Mouse (Mus musculus) megakaryocyte progenitor cell, adult 5-6 weeks (primary cell): ENCODE measurements at regions not wholly inside any gene's neighbourhood (a gene's known extent, or its start where the extent isn't known, plus 50 kb on each side); places are given as distances from the start of the nearest gene placed in this dataset.

Experiments
- ATAC-seq: replicated peaks from 2 replicates; pipeline ENCODE4 v1.8.0; 2016; ENCODE audit warnings: mild to moderate bottlenecking, moderate TSS enrichment, inconsistent platforms; ENCODE audit not compliant: poor library complexity

DNA sequence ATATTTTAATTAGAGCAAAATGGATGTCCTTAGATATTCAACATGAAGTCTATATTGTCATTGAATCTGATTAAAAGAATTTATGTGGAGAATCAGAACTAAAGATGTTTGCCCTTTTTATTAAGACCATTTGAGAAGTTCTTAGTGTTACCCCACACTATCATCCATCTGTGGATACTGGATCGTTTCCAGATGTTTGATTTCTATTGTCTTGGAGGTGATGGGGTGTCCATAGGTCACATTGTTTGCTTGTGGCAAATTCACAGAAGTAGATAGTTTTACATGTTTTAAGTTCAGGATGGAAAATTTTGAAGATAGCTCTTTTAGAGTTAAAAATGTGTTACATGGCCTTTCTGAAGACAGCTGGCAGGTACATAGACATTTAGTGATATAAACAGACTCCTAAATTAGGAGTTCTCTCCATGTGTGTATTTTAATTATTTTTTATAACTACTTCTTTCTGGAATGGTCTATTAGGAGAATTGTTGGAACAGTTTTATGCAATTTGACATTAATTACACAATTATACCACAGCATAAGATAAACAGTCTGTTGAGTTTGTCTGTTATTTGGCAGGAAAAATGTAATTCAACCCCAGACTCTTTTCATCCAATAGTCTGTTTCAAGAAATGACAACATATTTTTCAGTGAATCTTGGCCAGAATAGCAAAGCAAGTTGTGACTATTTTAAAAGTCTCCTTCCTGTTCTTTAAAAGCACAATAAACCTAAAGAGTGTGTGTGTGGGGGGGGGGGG lies 368.8 kb upstream of the Plscr5 start:
- no peak for ATAC-seq

DNA sequence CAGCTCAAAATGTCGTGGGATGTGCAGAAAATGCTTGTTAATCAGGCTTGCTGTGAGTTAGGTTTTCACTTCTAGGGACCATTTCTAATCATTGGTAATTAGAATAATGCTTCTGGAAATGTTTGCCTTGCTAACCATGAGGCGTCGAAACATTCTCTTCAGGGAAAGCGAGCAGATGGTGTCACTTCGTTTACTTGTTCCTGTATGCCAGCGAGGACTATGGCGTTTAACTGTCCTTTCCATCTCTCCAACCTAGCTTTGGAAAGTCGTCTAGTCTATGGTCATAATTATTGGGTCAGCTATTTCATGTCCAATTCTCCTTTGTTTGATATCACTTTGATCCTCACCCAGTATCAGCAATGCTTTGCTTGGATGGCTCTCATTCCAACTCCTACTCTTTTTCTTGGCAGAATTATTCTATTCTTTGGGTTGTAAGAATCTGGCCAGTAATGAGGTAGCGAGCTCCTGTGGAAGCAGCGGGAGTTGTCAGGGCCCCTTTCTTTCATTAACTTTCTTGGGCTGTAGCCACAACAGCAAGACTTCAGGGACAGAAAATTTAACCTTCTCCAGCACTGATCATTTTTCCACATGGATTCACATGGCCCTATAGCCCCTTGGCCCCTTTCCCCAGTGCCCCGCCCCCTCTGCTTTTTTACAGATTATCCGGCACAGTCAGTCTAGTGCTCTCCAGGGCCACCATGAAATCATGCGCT lies 374.0 kb upstream of the Plscr5 start:
- ATAC-seq: no peak

GRCm38 (mm10) chr9:91803372-91803961 lies 389.3 kb upstream of the Plscr5 start:
- ATAC-seq: no peak

GRCm38 (mm10) chr9:91798837-91799225 lies 393.9 kb upstream of the Plscr5 start:
- no peak for ATAC-seq

- ATAC-seq: no peak
These were observed 394.4 kb upstream of the Plscr5 start for GRCm38 (mm10) chr9:91798171-91798836.

DNA sequence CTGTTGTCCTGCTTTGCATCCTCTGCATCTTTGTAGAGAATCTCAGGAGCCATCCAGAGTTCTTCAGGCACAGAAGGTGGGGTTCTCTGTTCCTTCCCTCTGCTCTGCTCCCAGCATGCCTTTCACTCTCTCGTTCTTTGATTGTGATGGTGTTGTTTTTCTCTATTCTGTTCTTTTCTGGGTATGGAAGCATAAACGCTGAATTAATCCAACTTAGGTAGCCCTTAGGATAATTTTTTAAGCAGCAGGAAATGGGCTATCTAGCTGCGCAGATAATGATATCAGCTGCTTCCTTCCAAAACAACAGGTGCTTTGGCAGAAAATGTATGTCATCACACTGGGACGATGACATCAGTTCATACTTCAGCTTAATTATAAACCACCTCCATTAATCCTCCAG lies 395.8 kb upstream of the Plscr5 start:
- no peak for ATAC-seq

DNA sequence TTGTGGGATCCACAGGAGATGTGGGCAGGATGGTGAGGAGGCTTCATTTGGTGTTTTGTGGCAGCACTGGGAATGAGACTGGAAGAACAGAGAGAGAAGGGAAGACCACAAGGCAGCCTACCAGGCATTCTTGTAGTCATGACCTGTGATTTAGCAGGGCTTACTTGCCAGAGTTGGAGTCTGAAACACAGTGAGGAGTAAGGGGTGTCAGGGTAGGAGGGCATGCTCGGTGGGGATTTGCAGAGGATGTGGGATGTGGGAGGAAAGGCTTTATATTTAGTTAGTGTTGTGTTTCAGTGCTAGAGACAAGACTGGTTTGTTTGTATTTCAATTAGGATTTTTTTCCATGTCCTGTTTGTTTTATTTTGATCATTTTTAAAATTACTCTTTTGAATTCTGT lies 387.3 kb upstream of the Zic1 start:
- no peak for ATAC-seq

DNA sequence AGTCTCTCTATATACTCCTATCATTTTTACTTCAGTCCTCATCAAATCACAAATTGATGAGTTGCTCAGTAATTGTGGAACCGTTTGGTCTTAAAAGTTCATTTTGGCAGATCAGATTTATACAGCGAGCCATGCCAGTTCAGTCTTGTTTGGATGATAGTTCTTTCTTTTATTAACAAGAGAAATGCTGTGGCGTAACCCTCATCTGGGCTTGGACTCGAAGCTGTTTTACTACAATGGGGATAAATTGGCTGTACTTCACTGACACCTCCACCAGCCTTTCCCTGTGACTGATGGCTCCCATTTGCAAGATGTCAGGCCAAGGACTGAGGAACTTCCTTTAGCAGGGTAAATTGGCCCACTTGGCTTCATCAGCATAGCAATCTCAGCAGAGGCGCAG lies 345.5 kb upstream of the Zic1 start:
- ATAC-seq: no peak

DNA sequence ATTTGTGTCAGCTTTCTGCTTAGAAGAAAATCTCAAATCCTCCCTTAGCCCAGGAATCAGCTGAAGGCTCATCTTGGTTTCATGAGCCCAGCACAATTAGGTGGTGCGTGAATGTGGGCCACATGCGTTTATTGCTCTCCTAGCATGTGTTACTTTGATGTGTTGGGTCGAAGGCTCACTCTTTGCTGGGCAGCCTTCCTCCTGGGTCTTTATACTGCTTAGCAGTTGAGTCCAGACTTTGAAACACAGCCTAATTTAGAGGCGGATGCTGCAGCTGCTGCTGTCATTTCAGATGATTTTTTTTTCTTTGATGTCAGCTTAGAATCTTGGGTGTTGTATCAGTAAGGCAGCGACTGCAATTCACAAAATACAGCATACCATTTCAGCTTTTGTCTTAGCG lies 315.2 kb upstream of the Zic1 start:
- ATAC-seq: no peak

GRCm38 (mm10) chr9:91666667-91667066 lies 301.1 kb upstream of the Zic1 start:
- no peak for ATAC-seq

DNA sequence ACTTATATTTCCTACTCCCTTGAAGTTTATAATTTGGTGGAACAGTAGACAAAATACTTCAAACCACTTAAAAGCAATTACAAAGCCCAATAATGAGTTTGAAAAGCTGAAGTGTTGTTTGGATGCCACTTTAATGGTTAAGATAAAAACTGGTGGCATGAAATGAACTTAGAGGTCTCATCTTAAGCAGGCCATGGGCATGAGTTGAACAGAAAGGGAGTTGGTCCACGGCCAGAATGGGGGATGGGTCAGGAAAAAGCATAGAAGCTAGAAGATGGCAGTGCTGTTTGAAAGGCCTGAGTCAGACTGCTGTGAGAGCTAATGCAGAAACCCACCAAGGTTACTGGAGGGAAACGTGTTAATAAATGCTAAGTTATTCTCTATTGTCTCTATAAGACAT lies 294.5 kb upstream of the Zic1 start:
- ATAC-seq: no peak

DNA sequence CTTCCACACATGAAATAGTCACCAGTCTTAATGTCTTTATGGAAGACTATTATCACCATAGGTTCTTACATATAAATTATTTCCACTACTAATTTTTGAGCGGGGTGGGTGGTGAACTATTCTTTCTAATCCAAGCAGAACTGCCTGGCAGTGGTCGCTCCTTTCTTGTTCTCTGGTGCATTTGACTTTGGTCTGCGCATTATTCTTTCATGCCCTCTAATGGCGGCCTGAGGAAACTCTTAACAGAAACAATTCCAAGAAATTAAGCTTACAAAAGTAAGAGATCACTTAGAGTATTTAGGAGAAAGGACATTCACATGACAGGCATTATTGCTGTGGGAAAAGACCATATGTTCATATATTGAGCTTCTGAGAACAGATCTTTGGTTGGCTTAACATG lies 288.5 kb upstream of the Zic1 start:
- no peak; the same call in 1 of the 2 replicates for ATAC-seq

DNA sequence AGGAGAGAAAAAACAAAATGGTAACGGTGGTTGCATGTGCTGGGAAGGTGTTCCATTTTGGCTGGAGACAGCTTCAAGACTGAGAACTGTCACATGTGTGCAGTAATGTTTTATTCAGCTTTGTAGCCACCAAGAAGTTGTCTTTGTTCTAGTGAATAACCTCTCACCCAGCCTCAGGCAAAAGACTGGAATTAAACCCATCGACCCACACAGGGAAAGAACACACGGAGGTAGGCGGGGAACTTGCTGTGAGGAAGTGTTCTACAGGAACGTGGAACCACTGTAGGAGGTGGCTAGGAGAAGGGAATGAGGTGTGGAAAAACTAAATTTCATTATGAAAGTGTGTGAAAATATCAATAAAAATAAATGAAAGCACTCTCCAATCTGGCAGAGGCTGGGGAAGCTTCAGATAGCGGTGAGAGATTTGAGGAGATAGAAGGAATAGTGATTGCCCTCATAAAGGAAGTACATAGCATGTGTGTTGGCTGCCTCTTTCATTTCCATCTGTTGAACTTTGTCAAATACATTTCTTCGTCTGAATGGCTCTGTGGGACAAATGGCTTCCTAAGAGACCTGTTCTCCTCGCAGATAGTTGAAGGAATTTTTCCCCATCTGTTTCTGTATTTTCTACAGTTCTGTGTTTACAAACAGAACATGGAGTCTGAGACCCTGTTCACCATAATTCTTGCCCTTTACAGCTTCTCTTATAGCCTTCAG lies 286.9 kb upstream of the Zic1 start:
- no peak for ATAC-seq

DNA sequence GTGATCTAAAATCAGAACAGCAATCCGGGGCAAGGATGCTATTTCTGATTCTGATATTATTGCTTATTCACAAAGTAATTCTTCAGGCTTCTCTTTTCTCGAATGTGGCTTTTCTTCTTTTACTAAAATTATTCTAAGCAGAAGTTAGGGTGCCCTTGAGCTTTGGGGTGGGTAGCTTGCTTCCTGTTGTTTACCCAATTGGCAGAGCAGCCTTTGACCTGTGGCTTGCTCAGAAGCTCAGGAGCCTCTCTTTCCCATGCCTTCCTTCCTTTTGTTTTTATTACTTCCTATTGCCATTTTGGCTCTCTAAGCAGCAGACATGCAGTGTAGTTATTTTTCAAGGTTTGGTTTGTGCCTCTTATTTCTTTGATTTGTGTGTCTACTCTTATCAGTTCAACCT lies 244.8 kb upstream of the Zic1 start:
- no peak; the same call in 1 of the 2 replicates for ATAC-seq

GRCm38 (mm10) chr9:91609457-91610166 lies 244.0 kb upstream of the Zic1 start:
- ATAC-seq: no peak

DNA sequence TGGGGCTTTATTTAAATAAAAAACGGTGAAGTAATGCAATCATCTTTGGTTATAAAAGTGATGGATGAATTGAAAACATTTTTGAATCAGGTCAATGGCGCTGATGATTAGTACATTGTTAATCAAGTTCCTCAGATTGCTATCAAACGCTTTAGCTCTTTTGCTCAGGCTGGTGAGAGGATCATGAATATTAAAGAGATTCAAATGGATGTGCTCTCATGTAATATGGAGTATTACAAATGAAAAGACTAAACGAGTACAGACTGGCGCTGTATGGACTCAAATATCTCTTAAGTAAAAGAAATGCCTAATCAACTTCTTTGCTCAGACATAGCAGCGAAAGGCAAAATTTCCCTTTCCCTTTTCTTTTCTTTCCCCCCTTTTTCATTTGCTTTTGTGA lies 236.1 kb upstream of the Zic1 start:
- ATAC-seq: no peak

- no peak for ATAC-seq
These were observed 226.3 kb upstream of the Zic1 start for GRCm38 (mm10) chr9:91591915-91592314.

DNA sequence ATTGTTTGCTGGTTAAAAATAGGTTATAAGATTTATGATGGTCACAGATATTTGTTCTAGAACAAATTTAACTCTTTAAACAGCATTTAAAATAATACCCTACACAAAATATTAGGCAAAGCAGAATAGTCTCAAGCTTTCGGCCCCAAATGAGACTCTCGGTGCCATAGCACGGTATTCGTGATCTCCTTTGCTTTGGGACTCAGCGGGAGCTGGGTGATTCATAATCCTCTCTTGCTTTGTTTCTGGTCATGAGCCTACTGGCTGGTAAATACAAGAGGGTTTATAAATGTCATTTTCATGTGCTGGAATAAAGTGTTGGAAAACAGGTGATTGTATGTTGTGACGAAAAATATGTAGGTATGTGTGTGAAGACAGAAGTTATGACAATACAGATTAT lies 223.1 kb upstream of the Zic1 start:
- ATAC-seq: no peak

- peak; percentile 80 for ATAC-seq
These were observed 222.3 kb upstream of the Zic1 start for GRCm38 (mm10) chr9:91587861-91588260.

DNA sequence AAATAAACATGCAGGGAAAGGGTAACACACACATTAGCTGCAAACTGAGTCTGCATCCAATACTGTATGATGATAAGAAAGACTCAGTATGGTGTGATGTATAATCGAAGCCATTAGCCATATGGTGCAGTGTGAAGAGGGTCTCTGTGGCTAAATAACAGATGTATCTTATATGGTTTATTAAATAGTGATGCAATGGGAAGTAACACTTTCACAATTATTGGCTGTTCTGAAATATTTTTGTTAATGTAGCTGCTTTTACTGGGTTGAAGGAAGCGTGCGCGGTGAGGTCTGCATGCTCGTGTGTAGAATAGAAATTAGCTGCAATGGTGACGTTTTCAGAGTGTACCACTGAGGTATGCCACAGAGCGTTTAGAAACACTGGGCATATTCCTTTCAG lies 221.7 kb upstream of the Zic1 start:
- peak; percentile 62 for ATAC-seq
